Mouse (Mus musculus) MEL (cell line): ENCODE measurements around the gene Kif26a.

ENCODE experiments used
- CTCF ChIP-seq, 3 experiments: IDR thresholded peaks in 2 of 3; conservative IDR thresholded peaks in 1 of 3; 2 replicates each; pipeline ENCODE4 v1.5.1; 2011 to 2012; ENCODE audit warnings: low read length in 3 of 3, low read depth in 2 of 3, mild to moderate bottlenecking in 2 of 3, improper control_type of control experiment in 1 of 3, inconsistent platforms in 1 of 3, mixed read lengths in 1 of 3, moderate library complexity in 1 of 3; ENCODE audit not compliant: control insufficient read depth in 1 of 3, insufficient read depth in 1 of 3, poor library complexity in 1 of 3, severe bottlenecking in 1 of 3
- HCFC1 ChIP-seq: IDR thresholded peaks from 2 replicates; pipeline ENCODE4 v1.6.1; 2012; ENCODE audit warnings: low read depth, mild to moderate bottlenecking, inconsistent platforms, low read length, improper control_type of control experiment, moderate library complexity
- KAT2A ChIP-seq: conservative IDR thresholded peaks from 2 replicates; pipeline ENCODE4 v1.6.1; 2012; ENCODE audit warnings: low read depth, low read length, improper control_type of control experiment, inconsistent platforms
- MAZ ChIP-seq: IDR thresholded peaks from 2 replicates; pipeline ENCODE4 v1.6.1; 2012; ENCODE audit warnings: low read depth, mild to moderate bottlenecking, inconsistent platforms, low read length, improper control_type of control experiment
- NRF1 ChIP-seq: IDR thresholded peaks from 2 replicates; pipeline ENCODE4 v1.6.1; 2014; ENCODE audit warnings: low read depth, mild to moderate bottlenecking, inconsistent platforms, low read length, improper control_type of control experiment, moderate library complexity; ENCODE audit not compliant: poor library complexity, insufficient read depth, severe bottlenecking
- POLR2A ChIP-seq, 2 experiments: IDR thresholded peaks; 2 replicates each; pipeline ENCODE4 v1.6.1; 2011 to 2012; ENCODE audit warnings: low read length in 2 of 2, mild to moderate bottlenecking in 2 of 2, control low read depth in 1 of 2, improper control_type of control experiment in 1 of 2, low read depth in 1 of 2, moderate library complexity in 1 of 2; ENCODE audit not compliant: control insufficient read depth in 1 of 2, insufficient read depth in 1 of 2, poor library complexity in 1 of 2
- TAL1 ChIP-seq: IDR thresholded peaks from 2 replicates; pipeline ENCODE4 v1.6.1; 2012; ENCODE audit warnings: mild to moderate bottlenecking, inconsistent platforms, low read length, moderate library complexity, mixed read lengths

GRCm38 (mm10) chr12:112207163-112207562 is 61.2 kb downstream of the Kif26a start:
- TF ChIP-seq CTCF (IDR thresholded peaks at IDR 0.05 in 2 of 3, conservative IDR thresholded peaks at IDR 0.05 in 1 of 3; ENCODE audit: control insufficient read depth in 1 of 3, insufficient read depth in 1 of 3, low read depth in 2 of 3, low read length in 3 of 3, poor library complexity in 1 of 3, severe bottlenecking in 1 of 3): no peak
- TF ChIP-seq POLR2A (IDR thresholded peaks at IDR 0.05; ENCODE audit: control insufficient read depth in 1 of 2, insufficient read depth in 1 of 2, low read depth in 1 of 2, low read length in 2 of 2, poor library complexity in 1 of 2): no peak
- no peak for TF ChIP-seq TAL1
- TF ChIP-seq HCFC1: no peak
- TF ChIP-seq NRF1: no peak
- TF ChIP-seq MAZ: no peak
- TF ChIP-seq KAT2A: no peak
